Mouse (Mus musculus) gastrocnemius, adult 18-20 months (tissue): ENCODE measurements around the gene Ndufa3. TPM values are rescaled to one million over a fixed set of nuclear protein-coding genes. Genes with fewer than 3 reads are reported as not detected.
A peak's percentile ranks its signal among the peaks of the same experiment; 100 is the strongest.

Experiments
- DNase-seq: peaks from one replicate; pipeline ENCODE4 v3.0.0; 2021; ENCODE audit warnings: low spot score
- microRNA-seq: library from miRNA; unstranded; fragments of <30 nt; microRNA quantifications from one replicate; pipeline ENCODE4 v1.2.0, GENCODE M21; 2021
- total RNA-seq, 2 experiments: library from RNA; stranded (reverse); gene quantifications; 2 replicates each; pipeline ENCODE4 v1.2.3; 2021

The Ndufa3 gene
- total RNA-seq, 2 experiments from 2014 or later, result 1,020 to 1,031 TPM

DNA sequence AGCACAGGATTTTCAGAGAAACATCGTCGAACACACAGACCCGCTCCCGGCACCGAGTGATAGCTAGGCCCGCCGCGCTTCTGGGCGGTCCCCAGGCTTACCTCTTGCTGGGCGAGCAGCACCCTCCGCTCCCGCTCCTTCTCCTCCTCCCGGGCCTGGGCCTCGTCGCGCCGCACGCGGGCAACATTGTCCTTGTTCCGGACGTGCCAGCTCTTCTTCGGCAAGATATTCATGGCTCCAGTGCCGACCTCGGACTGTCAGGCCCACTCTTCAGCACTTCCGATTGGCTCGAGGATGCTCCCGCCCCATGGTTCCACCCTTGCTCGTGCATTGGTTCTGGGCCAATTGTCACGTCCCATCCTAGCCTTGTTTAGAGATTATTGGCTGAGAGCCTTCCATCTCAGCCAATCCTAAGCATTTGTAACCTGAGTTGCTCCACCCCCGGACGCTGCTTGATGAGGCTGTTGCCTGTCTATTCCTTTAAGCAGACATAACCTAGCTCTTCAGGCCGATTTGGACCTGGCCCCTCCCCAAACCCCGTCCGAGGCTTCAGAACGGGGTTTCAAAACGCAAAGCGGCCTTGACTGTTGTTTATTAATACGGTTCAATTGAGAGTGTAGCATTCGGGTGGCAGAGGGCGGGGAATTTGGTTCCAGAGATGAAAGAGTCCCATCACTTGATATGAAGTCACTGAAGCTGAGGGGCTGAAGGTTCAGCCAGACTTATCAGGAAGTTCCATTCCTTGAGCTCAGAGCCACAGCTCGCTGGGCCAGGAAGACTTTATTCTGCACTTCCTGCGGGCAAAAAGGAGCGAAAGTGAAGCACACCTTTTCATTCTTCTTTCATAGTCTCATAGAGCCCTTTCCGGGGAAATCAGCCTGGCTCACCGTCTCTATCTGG, 48.3 kb downstream of the Ndufa3 start, which contains the start of gene Leng1:
TSS of gene Leng1 (minus strand) at position 626 of the 900 bp plus-strand sequence.
- peak; percentile 99 for DNase-seq

GRCm38 (mm10) chr7:3666921-3667391, 49.8 kb downstream of the Ndufa3 start:
- DNase-seq, result no peak

Small RNA genes within 50 kb of the gene (microRNA-seq; reads per million reads assigned to microRNA genes)
- gene Gm25100 (not detected), gene Mir3572 (2.7 reads per million)

Other genes with a start within 250 kb of the Ndufa3 start
- gene Cacng8, start 226.7 kb upstream of the Ndufa3 start, total RNA-seq, result not detected
- 100 to 1,000 TPM; 125 to 129 TPM for gene Cacng6, start 193.2 kb upstream of the Ndufa3 start, total RNA-seq
- under 1 TPM in 1 of 2 experiments, not detected in 1; 0.14 TPM for gene Tarm1, start 114.7 kb upstream of the Ndufa3 start, total RNA-seq
- not detected for gene Oscar, start 1.2 kb upstream of the Ndufa3 start, total RNA-seq
- 10 to 100 TPM; 14.9 to 16.0 TPM for gene Tfpt, start 12.6 kb downstream of the Ndufa3 start, total RNA-seq
- 10 to 100 TPM; 21.9 to 22.1 TPM for gene Prpf31, start 12.6 kb downstream of the Ndufa3 start, total RNA-seq
- gene Cnot3, start 27.9 kb downstream of the Ndufa3 start, total RNA-seq, result 10 to 100 TPM; 16.3 to 18.5 TPM
- 1 to 10 TPM; 4.6 to 5.6 TPM for gene Leng1, start 48.5 kb downstream of the Ndufa3 start, total RNA-seq
- gene Tmc4, start 60.2 kb downstream of the Ndufa3 start, total RNA-seq, result under 1 TPM; 0.17 to 0.34 TPM
- 10 to 100 TPM; 27.3 to 31.9 TPM for gene Tsen34, start 75.5 kb downstream of the Ndufa3 start, total RNA-seq
- 1 to 10 TPM; 7.6 to 8.1 TPM for gene Mboat7, start 76.2 kb downstream of the Ndufa3 start, total RNA-seq
- gene Rps9, start 86.6 kb downstream of the Ndufa3 start, total RNA-seq, result 100 to 1,000 TPM; 415 to 437 TPM
- under 1 TPM; 0.57 to 0.74 TPM for gene Pirb, start 103.0 kb downstream of the Ndufa3 start, total RNA-seq
- not detected for gene Gm15448, start 208.3 kb downstream of the Ndufa3 start, total RNA-seq
- gene Pira2, start 227.7 kb downstream of the Ndufa3 start, total RNA-seq, result under 1 TPM; 0.07 to 0.12 TPM